Comparison of ENCODE assay signal across 9 mouse cellular contexts in genomic region chr5:139259853-139260252, GRCm38 (mm10). TPM values are rescaled to one million over a fixed set of nuclear protein-coding genes. Genes with fewer than 3 reads are reported as not detected.
DNase-seq lines count a peak whose midpoint lies in the region; ATAC-seq and TF ChIP-seq lines count a peak whose summit lies in the region.
"Had no signal": no experiment of that assay in that cellular context is flagged by ENCODE, and none has a peak within 500 bp of the region (broad histone marks: within the 10 kb centered on the region; RNA-seq: fewer than 3 reads in every experiment).

No protein-coding gene starts in this region.

- peak overlapping the region; percentile 2; the same call in 1 of the 2 replicates for H3K4me3 ChIP-seq in E14TG2a.4 (replicated peaks; ENCODE audit: low read length)
- H3K4me3 ChIP-seq in heart, embryonic 15.5 days = no peak overlapping the region
- H3K4me3 ChIP-seq in lung, embryonic 14.5 days (ENCODE audit: low read depth, low read length) = no peak overlapping the region

- no peak overlapping the region for H3K4me2 ChIP-seq in heart, embryonic 15.5 days
- H3K4me2 ChIP-seq in lung, embryonic 14.5 days = no peak overlapping the region

- TF ChIP-seq CTCF in E14TG2a.4 (conservative IDR thresholded peaks at IDR 0.05; ENCODE audit: low read length) = no peak
- TF ChIP-seq CTCF in lung, embryonic 14.5 days (IDR thresholded peaks at IDR 0.05; ENCODE audit: low read depth) = no peak

- intact Hi-C loops in gastrocnemius, postnatal 14 days (cut with DNase I; ENCODE audit: low total_unique reads) = no loop called here

- peak overlapping the region; percentile 48 for H3K27ac ChIP-seq in heart, embryonic 15.5 days
- peak overlapping the region; percentile 2; the same call in 1 of the 2 replicates for H3K27ac ChIP-seq in lung, embryonic 14.5 days (ENCODE audit: low read depth)

- H3K9me3 ChIP-seq in E14TG2a.4 (ENCODE audit: low read length) = no peaks in the 10 kb centered on the region
- no peaks in the 10 kb centered on the region for H3K9me3 ChIP-seq in heart, embryonic 15.5 days (replicated peaks)
- H3K9me3 ChIP-seq in lung, embryonic 14.5 days (ENCODE audit: low read depth, low read length) = no peaks in the 10 kb centered on the region

- WGBS in heart, embryonic 15.5 days = 44% methylated on average over 5 of the region's 5 CpGs
- 65% methylated on average over 5 of the region's 5 CpGs for WGBS in lung, embryonic 14.5 days

- peak; percentile 55 to 69 for DNase-seq in cerebellum, adult 18-20 months
- DNase-seq in lung, embryonic 14.5 days = peak; percentile 56
- DNase-seq in gastrocnemius, postnatal 14 days = no peak
- DNase-seq in layer of hippocampus, postnatal 14 days (ENCODE audit: low spot score in 2 of 2) = no peak
- DNase-seq in Muller cell, postnatal 12 days (ENCODE audit: inconsistent ontology term) = no peak
- DNase-seq: midbrain, embryonic 14.5 days had no signal

- ATAC-seq in cerebellum, adult (ENCODE audit: insufficient number of reproducible peaks, low FRiP score, low TSS enrichment) = no peak
- ATAC-seq in heart, embryonic 15.5 days (replicated peaks; ENCODE audit: insufficient number of reproducible peaks, insufficient read depth, low FRiP score, low read depth) = no peak
- peak; percentile 52; the same call in 1 of the 2 replicates for ATAC-seq in lung, embryonic 14.5 days (ENCODE audit: insufficient read depth)

- peaks cover 94% of the 10 kb centered on the region for H3K36me3 ChIP-seq in E14TG2a.4 (ENCODE audit: insufficient read depth, low read length)
- peaks cover 29% of the 10 kb centered on the region for H3K36me3 ChIP-seq in heart, embryonic 15.5 days
- H3K36me3 ChIP-seq in lung, embryonic 14.5 days (ENCODE audit: insufficient read depth) = peaks cover 61% of the 10 kb centered on the region

- no peaks in the 10 kb centered on the region for H3K27me3 ChIP-seq in E14TG2a.4 (ENCODE audit: insufficient read depth, low read length)
- H3K27me3 ChIP-seq in heart, embryonic 15.5 days = no peaks in the 10 kb centered on the region
- H3K27me3 ChIP-seq in lung, embryonic 14.5 days (ENCODE audit: insufficient read depth, low read length) = no peaks in the 10 kb centered on the region

- H3K9ac ChIP-seq in heart, embryonic 15.5 days = no peak overlapping the region
- H3K9ac ChIP-seq in lung, embryonic 14.5 days = no peak overlapping the region

- peaks cover 78% of the 10 kb centered on the region for H3K4me1 ChIP-seq in E14TG2a.4 (replicated peaks; ENCODE audit: low read depth, low read length)
- peaks cover 56% of the 10 kb centered on the region for H3K4me1 ChIP-seq in heart, embryonic 15.5 days (replicated peaks)
- H3K4me1 ChIP-seq in lung, embryonic 14.5 days (ENCODE audit: insufficient read depth) = no peaks in the 10 kb centered on the region

RNA-seq across cellular contexts. Expression of gene Get4, which starts 7.7 kb away (rescaled TPM):
- 132 and 146 TPM in 2 replicates for polyA plus RNA-seq in heart, embryonic 15.5 days (2015; fragmentation: Nextera tagmentation; extraction: Ambion mirVana)
- 183 and 185 TPM in 2 replicates for polyA plus RNA-seq in lung, embryonic 14.5 days (2014; fragmentation: Nextera tagmentation; extraction: Ambion mirVana)
- total RNA-seq in gastrocnemius, postnatal 14 days (2021) = 10 to 100 TPM; 36.2 to 39.8 TPM
- 10 to 100 TPM; 45.5 to 49.2 TPM for total RNA-seq in layer of hippocampus, postnatal 14 days (2021)

RNA-seq across cellular contexts. Expression of gene Sun1, which starts 59.4 kb away (rescaled TPM):
- polyA plus RNA-seq in heart, embryonic 15.5 days (2015; fragmentation: Nextera tagmentation; extraction: Ambion mirVana) = 32.4 and 38.9 TPM in 2 replicates
- 53.3 and 57.7 TPM in 2 replicates for polyA plus RNA-seq in lung, embryonic 14.5 days (2014; fragmentation: Nextera tagmentation; extraction: Ambion mirVana)
- total RNA-seq in gastrocnemius, postnatal 14 days (2021) = 10 to 100 TPM; 31.0 to 33.2 TPM
- total RNA-seq in layer of hippocampus, postnatal 14 days (2021) = 10 to 100 TPM; 66.9 to 73.5 TPM

Comparison
In these comparisons a context has a peak if more than half of its experiments do, and no peak if none do; other contexts are left out.
1. DNase-seq: peak in cerebellum, adult 18-20 months (2 of 2) and lung, embryonic 14.5 days (single experiment); none in gastrocnemius, postnatal 14 days (single experiment), layer of hippocampus, postnatal 14 days (0 of 2) and Muller cell, postnatal 12 days (single experiment).